ENCODE assay signal across 8 mouse cellular contexts in genomic region chr11:73023099-73023498, GRCm38 (mm10).
A peak's percentile ranks its signal among the peaks of the same experiment; 100 is the strongest.
DNase-seq lines count a peak whose midpoint lies in the region.

No protein-coding gene starts in this region.

- peak; percentile 13 for DNase-seq in thymus, postnatal 4 days
- no peak for DNase-seq in thymus, postnatal 36 days
- DNase-seq in fibroblast of lung, adult 2 months (ENCODE audit: low read depth) = peak; percentile 92
- peak; percentile 65 for DNase-seq in layer of hippocampus, adult 9-10 months (ENCODE audit: low spot score)
- peak; percentile 89 for DNase-seq in right cerebral cortex, postnatal 25 days
- no peak for DNase-seq in thymus, postnatal 14 days
- DNase-seq in thymus, postnatal 10 days (ENCODE audit: low spot score in 2 of 2) = no peak
- DNase-seq in testis, postnatal 14 days (ENCODE audit: low spot score) = no peak

Comparison
In these comparisons a context has a peak if more than half of its experiments do, and no peak if none do; other contexts are left out.
1. DNase-seq: peak in thymus, postnatal 4 days (single experiment), fibroblast of lung, adult 2 months (single experiment), layer of hippocampus, adult 9-10 months (single experiment) and right cerebral cortex, postnatal 25 days (single experiment); none in thymus, postnatal 36 days (0 of 2), thymus, postnatal 14 days (single experiment), thymus, postnatal 10 days (0 of 2) and testis, postnatal 14 days (single experiment).